Mouse (Mus musculus): Measurements from ENCODE around the gene Ttc36. TPM values are rescaled to one million over a fixed set of nuclear protein-coding genes. Genes with fewer than 3 reads are reported as not detected.
"Not testable (repeated sequence)": the region's sequence is repeated elsewhere in the genome, so short reads cannot be mapped to it uniquely, and the experiment has no call there.

Ttc36 gene
- total RNA-seq, 1 experiment from 2014 or later, result not detected

GRCm38 (mm10) chr9:44799102-44799957, 3.5 kb downstream of the Ttc36 start, which contains the start of gene Tmem25:
Gene Tmem25, minus strand, starts transcription at chr9:44799307.
- peak; percentile 74 to 79 for ATAC-seq (replicated peaks in 1 of 2; ENCODE audit: insufficient read depth in 1 of 2, low FRiP score in 2 of 2, low TSS enrichment in 1 of 2, low read depth in 1 of 2, poor library complexity in 2 of 2, severe bottlenecking in 2 of 2)

DNA sequence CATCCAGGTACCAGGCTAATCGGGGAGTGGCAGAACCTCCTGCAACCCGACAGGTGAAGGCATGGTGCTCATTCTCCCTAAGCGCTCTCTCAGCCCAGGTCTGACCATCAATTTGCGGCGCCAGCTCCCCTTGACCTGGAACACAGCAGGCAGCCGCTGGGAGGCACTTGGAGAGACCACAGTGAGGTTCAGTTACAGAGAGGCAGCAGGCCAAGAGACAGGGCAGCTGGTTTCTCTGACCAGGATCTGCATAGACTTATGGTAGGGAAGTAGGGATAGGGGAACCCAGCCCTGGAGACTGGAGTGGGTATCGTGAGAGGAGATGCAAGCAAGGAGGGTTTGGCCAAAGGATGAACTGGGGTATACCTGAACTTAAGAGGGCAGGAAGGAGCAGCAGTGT, 4.6 kb downstream of the Ttc36 start:
- no peak for ATAC-seq (replicated peaks in 1 of 2; ENCODE audit: insufficient read depth in 1 of 2, low FRiP score in 2 of 2, low TSS enrichment in 1 of 2, low read depth in 1 of 2, poor library complexity in 2 of 2, severe bottlenecking in 2 of 2)

GRCm38 (mm10) chr9:44792842-44793241, 10.0 kb downstream of the Ttc36 start:
- ATAC-seq (replicated peaks in 1 of 2; ENCODE audit: insufficient read depth in 1 of 2, low FRiP score in 2 of 2, low TSS enrichment in 1 of 2, low read depth in 1 of 2, poor library complexity in 2 of 2, severe bottlenecking in 2 of 2), result no peak

DNA sequence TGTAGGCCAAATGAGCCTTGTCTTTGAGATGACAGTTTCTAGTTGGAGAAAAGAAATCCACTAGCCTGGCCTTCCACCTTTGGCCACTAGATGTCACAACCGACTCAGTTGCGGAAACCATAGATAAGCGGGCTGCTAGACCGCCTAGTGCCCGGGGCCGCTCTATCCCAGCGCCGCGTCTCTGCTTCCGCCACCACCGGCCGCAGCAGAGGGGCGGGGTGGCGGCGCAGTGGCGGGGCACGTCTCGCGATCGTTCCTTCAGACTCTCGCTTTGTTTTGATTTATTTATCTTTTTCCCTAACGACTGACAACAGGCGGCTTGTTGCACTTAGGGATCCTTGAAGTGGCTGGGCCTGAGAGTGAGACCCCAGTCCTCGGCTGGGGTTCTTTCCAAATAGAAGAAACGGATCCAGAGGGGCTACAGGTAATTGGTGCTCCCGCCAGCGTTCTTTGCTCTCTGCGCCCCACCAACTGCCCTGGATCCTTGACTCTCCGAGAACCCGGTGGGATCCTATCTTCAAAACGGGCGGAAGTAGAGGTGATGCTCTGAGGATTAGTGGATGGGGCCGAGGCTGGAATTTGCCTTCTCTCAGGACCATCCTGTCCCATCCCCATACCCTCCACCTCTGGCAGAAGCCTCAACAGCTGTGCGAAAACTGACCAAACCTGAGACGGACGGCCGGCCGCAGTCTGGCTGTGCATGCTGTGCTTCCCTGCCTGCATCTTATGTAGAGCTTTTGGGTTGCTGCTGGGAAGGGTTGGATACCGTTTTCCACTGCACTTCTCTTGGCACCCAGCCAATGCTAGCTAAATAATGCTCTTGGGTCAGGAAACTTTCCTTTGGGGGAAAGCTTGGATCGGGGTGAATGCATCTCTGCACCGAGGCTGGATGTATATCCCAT, 29.9 kb downstream of the Ttc36 start:
- ATAC-seq (replicated peaks in 1 of 2; ENCODE audit: insufficient read depth in 1 of 2, low FRiP score in 2 of 2, low TSS enrichment in 1 of 2, low read depth in 1 of 2, poor library complexity in 2 of 2, severe bottlenecking in 2 of 2), result peak; percentile 98 to 99

- ATAC-seq (replicated peaks in 1 of 2; ENCODE audit: insufficient read depth in 1 of 2, low FRiP score in 2 of 2, low TSS enrichment in 1 of 2, low read depth in 1 of 2, poor library complexity in 2 of 2, severe bottlenecking in 2 of 2), result no peak
These were observed 30.5 kb downstream of the Ttc36 start for GRCm38 (mm10) chr9:44772392-44772749.

DNA sequence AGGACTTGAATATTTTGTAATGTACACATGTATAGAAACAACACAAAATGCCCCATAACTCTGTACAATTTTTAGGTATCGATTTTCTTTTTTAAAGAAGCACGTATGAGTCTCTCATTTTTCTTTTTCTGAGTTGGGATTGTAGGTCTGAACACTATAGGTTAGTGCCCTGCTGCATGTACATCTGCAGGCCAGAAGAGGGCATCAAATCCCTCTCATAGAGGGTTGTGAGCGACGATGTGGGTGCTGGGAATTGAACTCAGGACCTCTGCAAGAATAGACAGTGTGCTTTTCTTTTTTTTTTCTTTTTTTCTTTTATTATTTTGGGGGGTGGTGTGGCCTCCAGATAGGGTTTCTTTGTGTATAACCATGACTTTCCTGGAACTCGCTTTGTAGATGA, 31.5 kb downstream of the Ttc36 start:
- no peak for ATAC-seq (replicated peaks in 1 of 2; ENCODE audit: insufficient read depth in 1 of 2, low FRiP score in 2 of 2, low TSS enrichment in 1 of 2, low read depth in 1 of 2, poor library complexity in 2 of 2, severe bottlenecking in 2 of 2)

- not testable (repeated sequence) for ATAC-seq (replicated peaks in 1 of 2; ENCODE audit: insufficient read depth in 1 of 2, low FRiP score in 2 of 2, low TSS enrichment in 1 of 2, low read depth in 1 of 2, poor library complexity in 2 of 2, severe bottlenecking in 2 of 2)
These were observed 34.9 kb downstream of the Ttc36 start for GRCm38 (mm10) chr9:44768029-44768394.

DNA sequence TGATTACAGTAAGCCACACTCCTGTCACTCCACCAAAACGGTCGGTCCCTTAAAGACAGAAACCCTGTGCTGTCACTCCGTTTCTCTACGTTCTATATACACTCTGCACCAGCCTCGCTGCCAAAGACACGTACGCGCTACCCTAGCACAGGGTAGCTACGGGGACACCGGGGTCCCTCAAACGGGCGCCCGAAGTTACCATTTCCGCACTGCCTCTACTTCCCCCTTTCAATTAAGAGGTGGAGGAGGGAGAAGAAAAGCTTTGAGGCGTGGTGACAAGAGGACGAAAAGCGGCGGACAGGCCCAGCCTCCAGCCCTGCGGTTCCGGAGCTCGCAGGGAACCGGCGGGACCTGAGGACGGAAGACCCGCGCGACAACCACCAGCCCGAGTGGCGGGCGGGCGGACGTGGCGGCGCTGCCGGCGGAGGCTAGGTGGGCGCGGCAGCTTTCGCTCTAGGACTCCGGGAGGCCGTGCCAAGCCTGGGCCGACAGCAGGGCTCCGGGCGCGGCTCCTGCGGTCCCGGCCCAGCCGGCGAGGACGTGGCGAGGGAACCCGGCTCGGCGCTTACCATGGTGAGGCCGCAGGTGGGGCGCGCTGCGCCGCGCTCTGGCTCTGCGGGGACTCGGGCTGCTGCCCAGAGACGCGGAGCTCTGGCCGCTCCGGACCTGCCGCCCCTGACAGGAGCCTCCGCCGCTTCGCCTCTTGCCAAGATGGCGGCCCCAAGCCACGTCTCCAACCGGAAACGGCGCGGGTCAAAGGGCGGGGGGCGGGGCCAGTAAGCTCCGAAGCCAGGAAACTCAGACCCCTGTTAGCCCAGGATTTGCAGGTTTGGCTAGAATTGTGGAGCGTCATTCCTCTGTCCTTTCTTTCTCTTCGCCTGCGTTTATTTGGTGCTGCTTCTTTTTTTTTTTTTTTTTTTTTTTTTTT, 35.5 kb downstream of the Ttc36 start, which contains the start of the genes Arcn1 and Ift46:
Gene Arcn1, minus strand, starts transcription at position 745 of the 928 bp plus-strand sequence.
Gene Ift46, plus strand, starts transcription at position 808 of the 928 bp plus-strand sequence.
- ATAC-seq (replicated peaks in 1 of 2; ENCODE audit: insufficient read depth in 1 of 2, low FRiP score in 2 of 2, low TSS enrichment in 1 of 2, low read depth in 1 of 2, poor library complexity in 2 of 2, severe bottlenecking in 2 of 2), result peak; percentile 83 to 90

- ATAC-seq (replicated peaks in 1 of 2; ENCODE audit: insufficient read depth in 1 of 2, low FRiP score in 2 of 2, low TSS enrichment in 1 of 2, low read depth in 1 of 2, poor library complexity in 2 of 2, severe bottlenecking in 2 of 2), result no peak
These were observed 42.0 kb downstream of the Ttc36 start for GRCm38 (mm10) chr9:44760873-44761272.

Other genes starting within 250 kb of the Ttc36 start
- gene Cxcr5, start 241.2 kb downstream of the Ttc36 start, total RNA-seq (2017), result 0.06 and 0.69 TPM in 2 replicates
- gene Ddx6, start 198.2 kb downstream of the Ttc36 start, total RNA-seq (2017), result 131 and 147 TPM in 2 replicates
- gene Treh, start 129.8 kb downstream of the Ttc36 start, total RNA-seq (2017), result not detected in 2 replicates
- gene Phldb1, start 67.9 kb downstream of the Ttc36 start, total RNA-seq (2017), result 11.1 and 18.7 TPM in 2 replicates
- gene Arcn1, start 35.2 kb downstream of the Ttc36 start, total RNA-seq (2017), result 132 and 175 TPM in 2 replicates
- 40.8 and 56.6 TPM in 2 replicates for gene Ift46, start 35.2 kb downstream of the Ttc36 start, total RNA-seq (2017)
- 0.19 and 0.50 TPM in 2 replicates for gene Tmem25, start 3.8 kb downstream of the Ttc36 start, total RNA-seq (2017)
- gene Kmt2a, start 78.2 kb upstream of the Ttc36 start, total RNA-seq (2017), result 22.9 and 27.1 TPM in 2 replicates
- gene Atp5l, start 117.7 kb upstream of the Ttc36 start, total RNA-seq (2017), result 93.3 and 114 TPM in 2 replicates
- gene Ube4a, start 162.5 kb upstream of the Ttc36 start, total RNA-seq (2017), result 29.6 and 39.3 TPM in 2 replicates
- gene Cd3g, start 177.4 kb upstream of the Ttc36 start, total RNA-seq (2017), result 7.8 and 9.3 TPM in 2 replicates
- gene Cd3d, start 178.7 kb upstream of the Ttc36 start, total RNA-seq (2017), result 0.19 TPM in 1 of 2 replicates, not detected in the other
- 0.20 TPM in 1 of 2 replicates, not detected in the other for gene Cd3e, start 206.6 kb upstream of the Ttc36 start, total RNA-seq (2017)
- gene Mpzl2, start 236.7 kb upstream of the Ttc36 start, total RNA-seq (2017), result 0.31 and 3.3 TPM in 2 replicates